Mouse (Mus musculus) macrophage (primary cell): ENCODE results near the gene Foxn4. TPM values are rescaled to one million over a fixed set of nuclear protein-coding genes. Genes with fewer than 3 reads are reported as not detected.

Experiments
- H3K27ac ChIP-seq: fragments of 350-480 bp; formaldehyde crosslinking; 2 replicates; pipeline ENCODE4 v1.9.0; 2021
- H3K36me3 ChIP-seq: fragments of 350-480 bp; formaldehyde crosslinking; 2 replicates; pipeline ENCODE4 v1.9.0; 2021; ENCODE audit errors: inconsistent target
- H3K4me3 ChIP-seq: fragments of 350-480 bp; formaldehyde crosslinking; 2 replicates; pipeline ENCODE4 v1.9.0; 2021; ENCODE audit errors: inconsistent target
- H3K79me2 ChIP-seq: fragments of 350-480 bp; formaldehyde crosslinking; 2 replicates; pipeline ENCODE4 v1.9.0; 2021; ENCODE audit errors: inconsistent target
- WGBS: methylation state at CpG from one replicate; pipeline ENCODE4 v1.1.7; 2026; ENCODE audit warnings: inconsistent platforms; ENCODE audit not compliant: missing documents; 5-methylcytosine and 5-hydroxymethylcytosine counted together
- polyA plus RNA-seq: library from polyadenylated mRNA; stranded (reverse); fragments of 250-400 nt; gene quantifications from 3 replicates; pipeline ENCODE4 v1.2.4, GENCODE M21; 2018; ENCODE audit warnings: inconsistent platforms

The Foxn4 gene
- polyA plus RNA-seq, 1 experiment from 2014 or later, result not detected

GRCm38 (mm10) chr5:114259495-114259894 lies 14.1 kb downstream of the Foxn4 start:
- Histone ChIP-seq H3K4me3 (no peak overlapping the region), H3K79me2 (no peaks in the 10 kb centered on the region), H3K27ac (no peak overlapping the region), H3K36me3 (no peaks in the 10 kb centered on the region)
- 16% methylated on average over 10 of the region's 10 CpGs for WGBS

DNA sequence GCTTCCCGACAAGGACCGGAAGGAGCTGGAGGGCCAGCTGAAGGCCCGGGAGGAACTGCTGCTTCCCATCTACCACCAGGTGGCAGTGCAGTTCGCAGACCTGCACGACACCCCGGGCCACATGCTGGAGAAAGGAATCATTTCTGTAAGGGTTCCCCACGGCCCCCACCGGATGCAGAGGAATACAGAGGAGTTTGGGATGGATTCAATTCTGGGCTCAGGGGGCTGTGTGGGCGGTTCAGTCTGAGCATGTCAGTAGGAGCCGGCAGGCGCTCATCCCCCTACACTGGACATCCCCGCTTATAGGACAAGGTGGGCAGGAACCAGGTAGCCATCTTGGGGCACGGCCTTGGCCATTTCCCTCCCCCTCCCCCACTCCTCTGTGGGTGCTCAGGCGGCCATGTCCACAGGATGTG lies 25.4 kb downstream of the Foxn4 start:
- no peaks in the 10 kb centered on the region for H3K36me3 ChIP-seq
- 24% methylated on average over 14 of the region's 14 CpGs for WGBS
- H3K4me3 ChIP-seq, result no peak overlapping the region
- no peaks in the 10 kb centered on the region for H3K79me2 ChIP-seq
- H3K27ac ChIP-seq, result no peak overlapping the region

- 79% methylated on average over 7 of the region's 7 CpGs for WGBS
- no peak overlapping the region for H3K4me3 ChIP-seq
- no peaks in the 10 kb centered on the region for H3K79me2 ChIP-seq
- no peak overlapping the region for H3K27ac ChIP-seq
- no peaks in the 10 kb centered on the region for H3K36me3 ChIP-seq
Measured at GRCm38 (mm10) chr5:114246465-114246864, 27.1 kb downstream of the Foxn4 start.

DNA sequence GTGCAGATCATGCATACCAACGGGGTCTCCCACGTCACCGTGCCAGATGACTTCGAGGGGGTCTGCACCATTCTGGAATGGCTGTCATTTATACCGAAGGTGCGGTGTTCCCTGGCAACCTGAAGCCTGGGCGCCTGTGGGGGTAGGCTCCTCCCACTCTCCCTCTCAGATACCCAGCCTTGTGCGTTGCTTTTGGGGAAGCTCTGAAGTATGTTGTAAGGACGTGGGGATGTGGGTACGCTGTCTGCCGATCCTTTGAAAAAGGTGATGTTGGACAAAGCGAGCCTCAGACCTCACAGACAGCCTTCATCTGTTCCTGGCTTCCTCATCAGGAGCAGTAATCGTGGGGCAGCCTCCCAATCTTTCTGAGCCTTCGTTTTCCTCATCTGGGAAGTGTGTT lies 33.9 kb downstream of the Foxn4 start:
- no peaks in the 10 kb centered on the region for H3K79me2 ChIP-seq
- no peak overlapping the region for H3K27ac ChIP-seq
- H3K4me3 ChIP-seq, result no peak overlapping the region
- no peaks in the 10 kb centered on the region for H3K36me3 ChIP-seq
- WGBS, result 50% methylated on average over 14 of the region's 14 CpGs

DNA sequence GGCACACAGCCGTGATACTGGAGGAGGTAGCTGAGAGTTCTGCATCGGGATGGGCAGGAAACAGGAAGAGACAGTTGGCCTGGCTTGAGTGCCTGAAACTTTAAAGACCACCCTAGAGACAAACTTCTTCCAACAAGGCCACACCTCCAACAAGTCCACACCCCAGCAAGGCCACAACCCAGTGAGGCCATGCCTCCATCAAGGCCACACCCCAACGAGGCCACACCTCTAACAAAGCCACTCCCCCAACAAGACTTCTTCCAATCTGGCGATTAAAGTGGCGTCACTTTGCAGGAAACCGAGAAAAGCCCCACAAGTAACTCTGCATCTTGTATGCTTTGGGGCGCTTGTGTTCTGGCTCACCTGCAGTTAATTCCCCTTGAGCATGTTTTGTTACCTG lies 34.7 kb downstream of the Foxn4 start:
- no peaks in the 10 kb centered on the region for H3K36me3 ChIP-seq
- no peaks in the 10 kb centered on the region for H3K79me2 ChIP-seq
- 25% methylated on average over 7 of the region's 7 CpGs for WGBS
- no peak overlapping the region for H3K4me3 ChIP-seq
- no peak overlapping the region for H3K27ac ChIP-seq

GRCm38 (mm10) chr5:114228901-114229300 lies 44.7 kb downstream of the Foxn4 start:
- no peak overlapping the region for H3K4me3 ChIP-seq
- H3K27ac ChIP-seq, result no peak overlapping the region
- WGBS, result 85% methylated on average over 5 of the region's 5 CpGs
- no peaks in the 10 kb centered on the region for H3K79me2 ChIP-seq
- H3K36me3 ChIP-seq, result no peaks in the 10 kb centered on the region

DNA sequence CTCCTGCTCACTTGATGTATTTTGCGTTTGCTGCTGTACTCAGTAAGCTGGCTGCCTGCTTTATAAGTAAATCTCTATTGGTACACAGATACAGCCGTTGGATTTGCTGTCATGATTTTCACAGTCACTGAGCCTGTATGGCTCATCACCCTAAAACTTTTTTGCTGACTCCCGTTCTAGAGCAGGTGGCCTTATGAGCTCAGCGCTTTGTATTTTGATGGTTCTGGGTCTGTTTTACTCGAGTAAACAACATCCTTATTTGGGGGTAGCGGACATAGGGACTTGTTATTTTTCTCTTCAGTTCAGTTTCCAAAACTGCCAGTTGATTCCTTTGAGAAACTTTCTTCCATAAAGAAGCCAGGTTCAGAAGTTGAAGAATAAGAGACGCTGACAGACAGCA lies 47.6 kb downstream of the Foxn4 start:
- Histone ChIP-seq H3K79me2 (no peaks in the 10 kb centered on the region), H3K27ac (no peak overlapping the region), H3K36me3 (no peaks in the 10 kb centered on the region), H3K4me3 (no peak overlapping the region)
- WGBS, result 94% methylated on average over 7 of the region's 7 CpGs

- WGBS, result 96% methylated on average over 14 of the region's 14 CpGs
Measured at GRCm38 (mm10) chr5:114218771-114219170, 54.8 kb downstream of the Foxn4 start.

GRCm38 (mm10) chr5:114213183-114213582 lies 60.4 kb downstream of the Foxn4 start:
- H3K27ac ChIP-seq, result no peak overlapping the region
- no peaks in the 10 kb centered on the region for H3K36me3 ChIP-seq
- H3K79me2 ChIP-seq, result no peaks in the 10 kb centered on the region
- 33% methylated on average over 10 of the region's 10 CpGs for WGBS
- no peak overlapping the region for H3K4me3 ChIP-seq

More at GRCm38 (mm10) chr5:114218771-114219170, 54.8 kb downstream of the Foxn4 start:
- Histone ChIP-seq H3K4me3 (no peak overlapping the region), H3K36me3 (no peaks in the 10 kb centered on the region), H3K79me2 (no peaks in the 10 kb centered on the region), H3K27ac (no peak overlapping the region)

GRCm38 (mm10) chr5:114206158-114206557 lies 67.4 kb downstream of the Foxn4 start:
- no peak overlapping the region for H3K27ac ChIP-seq
- H3K4me3 ChIP-seq, result no peak overlapping the region
- no peaks in the 10 kb centered on the region for H3K79me2 ChIP-seq
- H3K36me3 ChIP-seq, result no peaks in the 10 kb centered on the region
- 78% methylated on average over 2 of the region's 2 CpGs for WGBS

Other genes with a start within 250 kb of the Foxn4 start
- 8.4 to 11.9 TPM (median 8.4 TPM) in 3 replicates for gene Usp30, start 208.3 kb downstream of the Foxn4 start, polyA plus RNA-seq
- not detected in 3 replicates for gene Svop, start 182.2 kb downstream of the Foxn4 start, polyA plus RNA-seq
- 0.95 to 4.5 TPM (median 3.3 TPM) in 3 replicates for gene Alkbh2, start 145.6 kb downstream of the Foxn4 start, polyA plus RNA-seq
- gene Ung, start 143.4 kb downstream of the Foxn4 start, polyA plus RNA-seq, result 0.70 to 14.0 TPM (median 3.2 TPM) in 3 replicates
- 0.17 to 0.30 TPM (median 0.29 TPM) in 3 replicates for gene Acacb, start 127.3 kb downstream of the Foxn4 start, polyA plus RNA-seq
- 0.27 to 0.34 TPM (median 0.30 TPM) in 3 replicates for gene Myo1h, start 15.4 kb upstream of the Foxn4 start, polyA plus RNA-seq
- 35.6 to 52.1 TPM (median 46.0 TPM) in 3 replicates for gene Kctd10, start 106.7 kb upstream of the Foxn4 start, polyA plus RNA-seq
- 30.9 to 38.3 TPM (median 37.2 TPM) in 3 replicates for gene Ube3b, start 106.8 kb upstream of the Foxn4 start, polyA plus RNA-seq
- 6.3 to 6.8 TPM (median 6.5 TPM) in 3 replicates for gene Mmab, start 170.3 kb upstream of the Foxn4 start, polyA plus RNA-seq
- 7.8 to 26.3 TPM (median 14.2 TPM) in 3 replicates for gene Mvk, start 170.5 kb upstream of the Foxn4 start, polyA plus RNA-seq